Mouse (Mus musculus) retina, postnatal 1 day (tissue): ENCODE measurements around the gene Gm572.

Source experiments
- DNase-seq: peaks from one replicate; pipeline ENCODE4 v3.0.0-alpha.2; 2012

The Gm572 gene

DNA sequence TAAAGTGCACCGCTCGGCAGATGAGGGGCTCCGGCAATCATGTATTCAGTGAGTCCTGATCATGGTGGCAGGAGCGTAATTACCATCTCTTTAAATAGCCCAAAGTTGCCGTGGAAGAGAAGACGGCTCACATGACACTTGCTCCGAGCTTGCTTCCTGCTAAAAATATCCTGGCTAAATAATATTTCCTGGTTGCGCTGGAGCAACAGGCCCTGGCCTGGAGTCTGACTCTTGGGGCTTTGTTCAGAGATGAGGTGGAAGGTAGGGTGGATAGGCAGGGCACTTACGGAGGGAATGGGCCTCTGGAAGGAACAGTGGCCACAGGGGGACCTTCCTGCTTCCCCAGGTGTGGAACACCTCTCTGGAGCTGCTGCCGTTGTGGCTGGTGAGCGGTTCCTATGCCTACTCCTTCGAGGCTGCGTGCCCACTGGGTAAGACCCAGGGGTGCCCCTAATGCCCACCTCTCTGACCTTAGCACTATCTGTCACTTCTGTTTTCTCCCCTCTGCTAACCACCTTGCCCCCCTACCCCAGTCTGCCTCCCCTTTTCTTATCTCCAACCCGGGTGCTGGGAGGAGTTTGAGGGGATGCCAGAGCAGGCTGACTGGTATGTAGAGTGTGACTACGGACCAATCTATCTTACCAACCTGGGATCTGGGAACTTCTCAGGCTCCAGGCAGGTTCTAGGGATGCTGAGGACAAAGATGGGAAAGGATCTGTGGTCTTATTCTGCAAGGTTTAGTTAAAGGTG lies 24.1 kb downstream of the Gm572 start:
- no peak for DNase-seq

DNA sequence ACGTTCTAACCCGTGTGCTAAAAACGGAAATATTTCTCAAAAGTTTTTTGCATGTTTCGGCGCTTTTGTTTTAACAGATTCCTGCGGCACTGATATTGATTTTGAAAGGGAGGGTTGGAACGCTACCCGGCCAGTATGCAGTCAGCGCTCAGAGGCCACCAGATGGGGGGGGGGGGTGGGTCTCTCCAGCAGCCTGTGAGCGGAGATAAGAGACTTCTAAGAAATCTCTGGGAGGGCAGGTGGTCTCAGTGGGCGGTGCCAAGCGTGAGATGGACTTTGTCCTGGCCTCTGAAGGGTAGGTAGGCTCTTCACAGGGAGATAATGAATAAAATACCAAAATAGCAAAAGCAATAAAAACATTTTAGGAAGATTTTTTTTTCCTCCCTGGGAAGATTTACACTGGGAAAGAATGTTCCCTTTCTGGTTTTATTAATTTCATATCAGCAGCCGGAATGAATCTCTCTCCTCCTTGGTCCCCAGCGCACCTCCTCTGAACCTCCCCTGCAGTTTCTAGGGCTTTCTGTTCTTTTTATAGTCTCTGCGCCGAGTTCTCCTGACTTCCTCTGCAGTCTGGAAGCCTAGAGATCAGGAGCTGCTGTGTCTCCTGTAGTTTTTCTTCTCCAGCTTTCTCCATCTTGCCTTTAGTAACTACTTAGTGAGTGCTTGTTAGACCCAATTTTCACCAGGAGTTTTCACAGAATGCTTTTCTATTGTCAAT lies 28.3 kb downstream of the Gm572 start:
- DNase-seq: no peak

DNA sequence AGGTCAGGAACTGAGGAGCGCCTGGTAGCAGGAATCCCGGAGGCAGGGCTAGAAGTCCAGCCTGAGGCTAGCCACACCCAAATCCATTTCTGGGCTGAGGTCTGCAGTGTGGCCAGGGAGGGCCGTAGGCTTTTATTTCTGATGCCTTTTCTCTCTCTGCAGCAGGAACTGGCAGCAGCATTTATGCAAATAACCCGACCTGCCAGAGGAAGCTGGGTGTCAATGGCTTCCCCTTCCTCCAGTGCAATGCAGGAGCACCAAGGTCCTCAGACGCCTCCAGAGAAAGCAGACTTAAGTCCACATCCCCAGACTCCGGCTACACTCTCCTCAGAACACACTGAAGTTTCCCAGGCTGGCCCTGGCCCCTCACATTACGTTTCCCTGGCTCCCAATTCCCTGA lies 31.9 kb downstream of the Gm572 start:
- no peak for DNase-seq

DNA sequence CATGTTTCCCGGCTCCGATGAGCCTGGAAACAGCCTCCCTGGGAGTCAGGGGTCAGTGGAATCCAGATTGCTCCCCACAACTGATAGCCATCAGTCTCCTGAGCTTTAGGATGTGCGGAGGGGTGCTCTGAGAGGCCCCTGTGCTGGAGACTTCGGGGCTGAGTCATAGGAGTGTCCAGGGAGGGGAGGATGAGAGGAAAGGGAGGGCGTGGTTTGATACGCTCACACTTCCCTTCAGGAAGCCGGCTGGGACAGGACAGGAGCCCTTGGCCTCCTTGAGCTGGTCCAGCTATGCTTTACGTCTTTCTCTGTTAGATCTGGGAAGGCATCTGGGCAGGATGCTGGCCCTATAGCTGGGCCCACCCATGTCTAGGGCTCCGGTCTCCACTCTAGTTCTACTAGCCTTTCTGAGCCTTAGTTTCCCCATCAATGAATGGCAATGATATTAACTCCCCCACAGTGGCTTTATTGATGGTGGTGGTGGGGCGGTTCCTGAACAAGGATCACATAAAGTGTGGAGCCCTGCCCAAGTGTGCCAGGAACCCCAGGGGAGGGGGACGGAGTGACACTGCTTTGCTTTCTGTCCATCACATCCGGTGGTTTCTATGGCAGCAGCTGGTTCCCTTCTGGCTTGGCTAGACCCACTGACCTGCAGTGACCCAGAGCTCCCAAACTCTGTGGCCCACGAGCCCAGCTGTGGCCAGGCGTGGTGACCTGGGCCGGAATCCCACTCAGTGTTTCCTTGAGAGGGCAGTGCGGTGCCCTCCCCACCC lies 33.3 kb downstream of the Gm572 start:
- peak; percentile 73 for DNase-seq

DNA sequence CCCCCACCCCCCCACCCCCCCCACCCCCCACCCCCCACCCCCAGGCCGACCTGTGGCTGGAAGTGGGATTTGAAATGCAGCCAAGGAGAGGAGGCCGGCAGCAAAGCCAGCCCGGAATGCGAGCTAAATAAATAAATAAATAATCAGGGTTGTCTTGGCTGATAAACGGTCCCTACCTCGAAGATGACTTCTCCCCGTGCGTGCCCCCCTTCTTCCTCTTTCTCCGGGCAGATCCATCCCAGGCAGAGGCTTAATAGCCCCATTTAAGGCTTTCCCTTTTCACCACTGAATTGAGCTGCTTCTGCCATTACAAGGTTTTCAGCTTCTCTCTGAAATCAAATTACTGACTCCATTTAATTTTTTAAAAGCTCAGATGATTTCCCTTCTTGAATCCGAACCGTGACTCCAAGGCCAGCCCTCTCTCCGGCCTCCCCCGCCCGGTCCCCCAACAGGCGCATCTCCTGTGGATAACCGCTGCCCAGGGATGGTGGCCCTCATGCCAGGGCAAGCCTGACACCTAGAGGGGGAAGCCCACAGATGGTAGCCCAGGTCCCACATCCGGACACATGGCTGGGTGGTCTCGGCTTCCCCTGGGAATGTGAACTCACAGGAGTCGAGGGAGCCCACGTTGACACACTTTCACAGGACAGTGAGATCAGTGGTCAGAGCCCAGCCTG lies 34.0 kb downstream of the Gm572 start:
- peak; percentile 32 for DNase-seq

DNA sequence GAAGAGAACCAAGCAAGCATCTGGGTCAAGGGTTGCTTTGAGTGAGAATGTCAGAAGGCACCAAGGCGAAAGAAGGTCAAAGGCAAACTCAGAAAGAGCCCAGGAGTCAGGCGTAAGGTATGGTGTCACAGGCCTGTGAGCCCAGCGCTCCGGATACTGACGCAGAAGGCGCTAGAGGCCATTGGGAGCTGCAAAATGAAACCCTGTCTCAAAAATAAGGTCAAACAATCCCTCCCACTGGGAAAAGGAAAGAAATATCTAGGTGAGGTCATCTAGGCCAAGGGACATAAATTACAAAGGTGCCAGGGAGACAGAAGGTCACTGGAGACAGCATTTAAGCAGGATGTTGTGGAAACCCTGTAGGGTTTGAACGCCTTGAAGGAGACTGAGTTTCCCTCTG lies 35.0 kb downstream of the Gm572 start:
- no peak for DNase-seq

DNA sequence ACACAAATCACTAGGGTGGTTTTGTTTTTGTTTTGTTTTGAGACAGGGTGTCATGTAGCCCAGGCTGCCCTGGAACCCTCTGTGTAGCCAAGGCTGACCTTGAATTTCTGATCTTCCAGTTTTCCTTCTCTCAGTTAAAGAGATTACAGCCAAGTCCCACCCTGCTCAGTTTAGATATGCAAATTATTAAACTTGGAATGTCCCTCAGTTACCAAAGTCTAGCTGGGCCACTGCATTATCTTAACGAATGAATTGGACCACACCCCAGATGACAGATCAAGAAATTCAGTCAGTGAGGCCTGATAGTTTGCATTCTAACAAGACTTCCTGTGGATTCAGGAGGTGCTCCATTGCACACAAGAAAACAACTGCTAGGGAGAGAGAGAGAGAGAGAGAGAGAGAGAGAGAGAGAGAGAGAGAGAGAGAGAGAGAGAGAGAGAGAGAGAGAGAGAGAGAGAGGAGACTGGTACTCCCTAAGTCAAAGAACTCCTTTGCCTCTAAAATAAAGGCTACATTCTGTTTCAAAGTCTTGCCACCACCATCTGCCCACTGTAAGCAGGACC lies 37.5 kb downstream of the Gm572 start:
- DNase-seq: no peak

DNA sequence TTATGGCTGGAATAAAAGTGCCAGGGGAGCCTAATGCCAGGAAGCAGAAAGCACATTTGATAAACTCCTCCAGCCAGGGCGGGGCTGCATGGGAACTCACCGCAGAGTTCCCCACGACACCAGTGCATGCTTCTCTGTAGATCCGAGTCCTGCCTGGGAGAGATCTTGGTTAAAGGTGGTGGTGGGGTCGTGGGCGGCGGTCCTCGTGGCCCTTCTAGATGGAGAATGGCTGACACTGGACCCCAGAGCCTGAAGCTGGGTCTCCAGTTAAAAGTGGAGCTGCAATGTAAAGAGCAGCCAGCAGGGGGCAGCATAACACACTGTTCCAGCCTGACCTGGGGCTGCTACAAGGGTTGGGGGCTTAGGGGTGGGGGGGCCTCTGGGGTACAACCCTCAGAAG lies 38.3 kb downstream of the Gm572 start:
- DNase-seq: peak; percentile 78

DNA sequence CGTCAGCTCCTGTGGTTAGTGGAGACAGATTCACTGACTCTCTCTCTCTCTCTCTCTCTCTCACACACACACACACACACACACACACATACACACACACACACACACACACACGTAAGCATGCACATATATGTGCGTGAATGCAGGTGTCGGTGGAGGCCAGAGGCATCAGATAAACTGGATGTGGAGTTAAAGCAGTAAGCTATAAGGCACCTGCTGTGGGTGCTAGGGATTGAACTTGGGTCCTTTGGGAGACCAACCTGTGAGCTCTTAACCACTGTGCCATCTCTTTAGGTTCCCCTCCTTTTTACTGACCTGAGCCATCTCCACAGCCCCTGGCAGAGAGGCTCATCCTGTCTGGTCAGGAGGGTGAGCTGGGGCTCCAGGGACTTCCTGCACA lies 39.8 kb downstream of the Gm572 start:
- no peak for DNase-seq

DNA sequence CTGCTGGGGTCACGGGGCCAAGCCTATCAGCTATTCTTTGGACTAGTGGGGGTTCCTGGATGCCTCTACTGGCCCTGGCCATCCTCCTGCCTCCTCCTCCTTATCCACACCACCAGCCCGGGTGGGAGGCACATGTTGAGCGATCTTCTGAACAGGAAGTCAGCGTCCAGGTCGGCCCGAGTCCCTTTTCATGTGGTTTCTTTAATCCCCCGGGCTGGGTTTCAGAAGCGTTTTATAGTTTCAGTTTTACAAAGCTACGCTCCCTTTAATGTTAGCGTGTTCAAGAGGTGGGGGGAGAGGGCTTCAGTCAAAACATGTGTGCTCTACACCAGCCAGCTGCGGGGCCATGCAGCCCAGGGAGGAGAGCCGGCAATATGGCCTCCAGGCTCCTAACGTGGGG lies 40.4 kb downstream of the Gm572 start:
- no peak for DNase-seq

DNA sequence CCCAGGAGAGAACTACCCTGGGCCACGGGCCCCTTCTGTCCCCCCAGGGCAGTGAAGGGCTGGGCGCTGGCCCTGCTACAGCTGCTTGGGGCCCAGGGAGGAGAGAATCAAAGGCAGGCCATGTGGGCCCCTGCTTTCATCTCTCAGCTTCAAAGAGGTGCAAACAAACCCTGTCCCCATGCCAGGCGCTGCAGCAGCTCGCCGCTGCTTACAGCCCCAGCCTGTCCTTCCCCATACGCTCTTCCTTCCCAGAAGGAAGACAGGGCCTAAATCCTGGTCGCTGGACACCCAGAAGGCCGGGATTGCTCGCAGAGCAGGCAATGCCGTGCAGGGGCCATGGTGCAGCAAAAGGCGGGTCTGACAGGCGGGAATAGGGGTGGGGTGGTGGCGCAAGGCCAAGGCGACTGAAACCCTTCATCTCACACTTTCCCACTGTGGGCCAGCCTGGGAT lies 43.4 kb downstream of the Gm572 start:
- DNase-seq: no peak

DNA sequence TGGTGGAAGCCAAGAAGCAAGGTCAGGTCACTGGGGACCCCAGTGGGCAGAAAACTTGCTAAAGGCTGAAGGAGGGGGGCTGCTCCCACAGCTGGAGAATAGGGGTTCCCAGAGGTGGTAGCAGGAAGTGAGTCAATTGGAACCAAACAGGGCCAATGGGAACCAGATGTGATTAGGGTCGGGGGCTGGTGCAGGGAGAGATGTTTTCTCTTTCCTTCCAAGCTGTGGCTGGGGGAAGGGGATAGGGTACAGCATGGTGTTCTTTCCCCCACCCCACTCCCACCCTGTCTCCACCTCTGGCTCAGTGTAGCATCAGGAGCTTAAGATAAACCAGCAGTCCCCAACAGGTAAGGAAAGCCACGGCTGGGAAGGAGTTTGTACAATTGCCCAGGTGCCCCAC lies 45.0 kb downstream of the Gm572 start:
- DNase-seq: no peak

DNA sequence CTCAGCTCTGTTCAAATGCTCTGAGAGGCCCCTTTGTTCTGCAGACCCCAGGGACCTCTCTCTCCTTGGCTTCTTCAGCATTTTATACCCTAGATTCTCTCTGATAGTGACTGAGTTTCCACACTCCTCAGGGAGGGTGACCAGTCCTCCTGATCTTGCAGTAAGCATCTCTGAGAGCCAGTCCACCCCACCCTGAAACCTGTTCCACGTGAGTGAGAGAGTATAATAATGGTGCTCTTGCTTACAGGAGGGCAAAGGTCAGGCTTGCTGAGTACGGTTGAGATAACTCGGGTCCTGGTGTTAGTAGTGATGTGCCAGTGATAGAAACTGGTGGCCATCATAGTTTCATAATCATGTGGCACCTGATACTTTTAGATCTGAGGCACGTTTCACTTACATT lies 48.1 kb downstream of the Gm572 start:
- no peak for DNase-seq

DNA sequence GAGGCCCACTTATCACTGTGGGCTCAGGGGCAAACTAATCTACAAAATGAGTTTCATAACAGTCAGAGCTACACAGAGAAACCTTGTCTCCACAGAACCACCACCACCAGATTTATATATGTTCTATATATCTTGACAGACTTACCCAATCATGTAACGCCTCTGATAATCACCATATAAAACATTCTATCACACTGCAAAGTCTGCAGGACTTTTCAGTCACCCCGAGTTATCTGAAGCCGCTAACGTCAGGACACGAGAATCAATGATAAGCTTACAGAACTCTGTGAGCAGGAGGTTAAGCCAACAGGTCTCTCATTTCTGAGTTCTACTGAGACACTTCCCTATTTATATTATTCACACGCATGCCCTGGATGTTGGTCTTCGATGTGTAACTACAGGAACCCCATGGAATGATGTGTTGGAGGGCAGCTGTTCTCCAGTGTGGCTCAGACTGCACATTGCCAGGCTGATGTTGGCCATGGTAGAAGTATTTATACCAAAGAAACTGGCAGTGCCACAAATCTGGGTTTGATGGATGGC lies 50.4 kb downstream of the Gm572 start:
- no peak for DNase-seq

DNA sequence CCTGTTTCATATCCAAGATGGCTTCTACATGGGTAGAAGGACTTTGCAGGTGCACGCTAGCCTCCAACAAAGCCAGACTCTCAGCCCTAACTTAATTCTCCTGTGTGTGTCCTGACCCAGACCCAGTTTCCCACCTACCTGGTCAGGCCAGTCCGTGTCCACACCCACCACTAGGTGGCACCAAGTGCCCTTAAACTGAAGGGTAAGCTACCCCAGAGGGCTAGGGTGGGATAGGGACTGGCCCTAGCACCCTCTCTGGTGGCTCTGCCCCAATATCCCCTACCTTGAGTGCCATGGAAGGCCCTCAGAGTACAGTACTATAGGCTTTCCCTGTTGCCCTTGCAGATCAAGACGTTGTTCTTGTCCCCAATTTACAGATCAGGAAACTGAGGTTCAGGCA lies 61.6 kb downstream of the Gm572 start:
- peak; percentile 65 for DNase-seq

DNA sequence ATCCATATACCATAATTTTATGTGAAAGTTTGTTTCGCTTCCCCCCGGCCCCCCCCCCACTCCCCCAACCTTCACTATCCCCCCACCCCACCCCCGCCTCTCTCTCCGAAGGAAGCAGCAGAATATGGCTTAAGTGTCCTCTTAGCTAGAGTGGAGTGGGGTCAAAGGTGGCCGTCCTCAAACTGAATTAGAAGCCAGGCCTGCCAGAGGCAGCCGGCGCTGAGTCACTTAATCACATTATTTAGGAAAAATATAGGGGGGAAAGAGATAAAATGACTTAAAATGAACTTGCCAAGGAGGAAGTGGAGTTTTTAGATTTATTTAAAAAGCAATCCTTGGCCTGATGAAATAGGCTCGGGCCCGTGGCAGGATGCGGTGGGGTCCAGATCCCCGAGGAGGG lies 65.7 kb downstream of the Gm572 start:
- no peak for DNase-seq

DNA sequence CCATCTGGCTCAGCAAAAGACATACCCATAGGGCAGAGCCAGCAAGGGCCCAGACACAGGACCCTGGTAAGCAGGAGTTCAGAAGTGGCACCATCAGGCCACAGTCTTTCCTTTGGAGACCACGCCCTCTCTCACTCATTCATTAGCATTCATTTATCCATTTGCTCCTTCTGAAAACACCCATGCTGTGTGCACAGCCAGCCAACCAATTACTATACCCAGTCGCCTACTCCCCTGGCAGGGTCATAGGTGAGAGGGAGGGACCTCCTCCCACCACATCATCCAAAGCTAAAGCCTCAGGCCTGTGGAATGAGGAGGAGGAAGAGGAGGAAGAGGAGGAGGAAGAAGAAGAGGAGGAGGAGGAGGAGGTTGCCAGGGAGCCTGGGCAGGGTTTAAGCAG lies 67.3 kb downstream of the Gm572 start:
- DNase-seq: peak; percentile 48

DNA sequence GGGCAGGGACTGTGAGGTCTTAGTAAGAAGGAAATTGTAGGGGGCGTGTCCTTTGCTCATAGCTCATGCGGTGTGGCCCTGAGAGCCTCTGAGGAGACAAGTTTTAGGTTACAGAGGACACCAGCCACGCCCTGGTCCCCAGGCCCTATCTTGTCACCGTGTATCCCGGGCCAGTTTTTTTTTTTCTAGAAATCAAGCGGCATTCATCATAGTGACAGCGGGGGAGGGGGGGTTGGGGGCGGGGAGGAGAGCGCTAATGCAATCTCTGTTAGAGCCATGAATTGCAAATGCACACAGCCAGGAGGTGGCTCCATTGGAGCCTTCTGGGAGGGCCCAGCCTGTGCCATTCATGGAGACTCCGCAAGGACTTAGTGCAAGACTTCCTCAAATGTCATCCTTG lies 68.2 kb downstream of the Gm572 start:
- DNase-seq: peak; percentile 39

DNA sequence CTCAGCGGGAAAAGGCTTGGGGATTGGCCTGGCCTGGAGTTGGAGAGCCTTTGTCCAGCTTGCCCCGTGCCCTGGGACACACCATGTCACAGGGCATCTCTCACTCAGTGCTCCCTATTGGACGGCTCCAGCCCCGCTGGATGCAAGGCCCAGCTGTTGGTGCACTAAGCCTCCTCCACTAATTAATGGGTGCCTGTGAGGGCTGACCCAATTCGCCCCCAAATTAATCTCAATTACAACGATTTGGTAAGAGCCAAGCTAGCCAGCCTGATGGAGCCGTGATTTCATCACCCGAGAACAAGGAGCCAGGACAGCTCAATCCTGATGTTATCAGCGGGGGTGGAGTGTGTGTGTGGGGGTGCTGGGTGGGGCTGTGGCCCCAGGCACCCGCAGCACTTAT lies 69.5 kb downstream of the Gm572 start:
- peak; percentile 92 for DNase-seq

DNA sequence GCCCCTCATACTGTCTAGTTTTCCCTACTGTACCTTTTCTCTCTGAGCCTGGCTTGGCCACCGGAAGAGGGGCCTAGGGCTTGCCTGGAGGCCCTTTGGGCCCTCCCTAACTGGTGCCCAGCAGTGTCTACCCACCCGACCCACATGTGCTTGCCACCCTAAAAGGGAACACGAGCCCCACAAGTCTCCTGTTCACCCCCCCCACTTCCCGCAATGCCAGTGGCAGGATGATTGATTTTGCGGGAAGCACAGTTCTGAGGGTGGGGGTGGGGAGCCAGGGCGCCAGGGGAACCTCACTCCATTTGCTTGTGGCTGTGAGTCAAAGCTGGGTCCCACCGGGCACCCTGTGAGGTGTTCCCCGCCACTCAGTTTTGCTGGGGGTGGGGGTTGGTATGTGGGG lies 70.9 kb downstream of the Gm572 start:
- DNase-seq: no peak

DNA sequence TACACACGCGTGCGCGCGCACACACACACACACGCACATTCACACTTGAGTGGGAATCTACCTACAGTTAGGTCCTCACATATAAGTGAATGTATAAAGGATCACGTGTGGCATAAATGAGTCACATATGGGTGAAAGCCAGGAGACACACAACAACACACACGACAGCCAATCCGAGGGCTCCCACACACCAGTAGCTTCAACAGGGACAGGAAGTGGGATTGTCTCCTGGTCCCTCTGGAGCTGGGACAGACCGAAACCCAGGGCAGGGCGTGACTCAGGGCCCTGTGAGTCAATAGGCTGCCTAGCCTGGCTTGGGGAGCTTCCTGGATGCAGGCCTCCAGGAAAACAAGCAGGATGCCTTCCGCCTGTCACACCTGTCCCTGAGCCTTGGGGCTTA lies 71.6 kb downstream of the Gm572 start:
- no peak for DNase-seq

DNA sequence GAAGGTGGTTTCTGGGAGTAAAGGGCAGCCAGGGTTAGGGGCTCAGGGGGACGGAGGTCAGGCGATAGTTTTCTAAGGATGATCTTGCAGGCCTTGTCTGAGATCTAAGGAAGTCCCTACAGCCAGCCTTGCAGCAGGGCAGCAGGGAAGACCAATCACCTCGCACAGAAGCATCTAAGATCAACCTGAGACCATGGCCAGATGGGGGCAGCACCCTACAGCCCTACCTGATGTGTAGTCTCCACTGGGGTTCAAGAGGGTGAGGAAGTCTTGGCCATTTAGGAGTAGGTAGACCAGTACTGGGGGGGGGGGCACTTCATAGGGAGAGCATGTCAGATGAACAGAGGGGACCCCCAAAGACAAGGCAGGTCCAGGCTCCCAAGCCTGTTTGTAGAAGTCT lies 72.3 kb downstream of the Gm572 start:
- no peak for DNase-seq
